Comparison of ENCODE assay signal across 7 mouse cellular contexts in the genomic region with DNA sequence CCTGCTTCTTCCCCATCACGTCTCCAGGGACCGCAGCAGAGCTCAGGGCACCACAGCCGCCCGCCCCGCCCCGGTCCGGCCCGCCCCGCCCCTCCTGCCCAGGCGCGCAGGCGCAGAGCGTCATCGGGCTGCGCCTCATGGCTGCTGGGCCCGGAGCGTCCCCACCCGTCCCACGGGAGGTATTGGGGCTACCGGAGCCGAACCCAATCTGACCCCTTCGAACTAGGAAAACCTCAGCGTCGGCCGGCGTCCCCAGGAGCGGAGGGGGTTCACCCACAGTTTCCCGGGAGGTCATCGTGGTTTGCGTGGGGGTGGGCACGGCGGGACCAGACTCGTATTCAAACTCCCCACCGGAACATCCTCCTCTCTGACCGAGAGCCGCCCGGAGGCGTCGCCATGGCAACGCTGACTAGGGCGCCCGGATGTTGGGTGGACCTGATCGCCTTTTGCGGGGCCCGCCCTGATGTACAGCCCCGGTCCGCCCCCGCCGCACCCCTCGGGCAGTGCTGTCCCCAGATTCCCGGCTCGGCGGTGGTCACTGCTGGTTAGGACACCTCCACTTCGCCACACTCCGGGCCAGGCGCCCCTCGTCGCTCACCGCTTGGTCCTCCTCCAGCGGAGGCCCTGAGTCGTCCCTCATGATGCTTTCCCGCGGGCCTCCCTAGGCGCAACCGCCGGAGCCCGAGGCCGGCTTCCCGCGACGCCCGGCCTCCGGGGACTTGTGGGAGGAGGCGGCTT. TPM values are rescaled to one million over a fixed set of nuclear protein-coding genes. Genes with fewer than 3 reads are reported as not detected.
DNase-seq lines count a peak whose midpoint lies in the region; ATAC-seq and TF ChIP-seq lines count a peak whose summit lies in the region.

A gene (minus strand): TSS at position 689 of the 738 bp plus-strand sequence.

- TF ChIP-seq POLR2A in small intestine, adult 2 months (IDR thresholded peaks at IDR 0.05; ENCODE audit: low read depth, low read length), result peak; percentile 49; the same call in 1 of the 2 replicates

- H3K27me3 ChIP-seq in intestine, postnatal 0 days (replicated peaks; ENCODE audit: control insufficient read depth, insufficient read depth, low read length), result no peaks in the 10 kb centered on the region
- H3K27me3 ChIP-seq in midbrain, embryonic 12.5 days, result no peaks in the 10 kb centered on the region
- H3K27me3 ChIP-seq in small intestine, adult 2 months (ENCODE audit: control insufficient read depth, insufficient read depth, low read length), result no peaks in the 10 kb centered on the region

- peak; percentile 29; the same call in 1 of the 2 replicates for TF ChIP-seq CTCF in intestine, postnatal 0 days (IDR thresholded peaks at IDR 0.05; ENCODE audit: low read depth)
- TF ChIP-seq CTCF in small intestine, adult 2 months (IDR thresholded peaks at IDR 0.05; ENCODE audit: extremely low read depth, insufficient read length, insufficient replicate concordance, low read depth, low read length), result no peak

- no peaks in the 10 kb centered on the region for H3K9me3 ChIP-seq in intestine, postnatal 0 days (ENCODE audit: control insufficient read depth)
- H3K9me3 ChIP-seq in midbrain, embryonic 12.5 days, result no peaks in the 10 kb centered on the region

- H3K4me3 ChIP-seq in intestine, postnatal 0 days (ENCODE audit: low read depth, low read length), result peak within 1 kb of the TSS; percentile 82
- H3K4me3 ChIP-seq in midbrain, embryonic 12.5 days, result peak within 1 kb of the TSS; percentile 61
- peak within 1 kb of the TSS; percentile 95 for H3K4me3 ChIP-seq in small intestine, adult 2 months (ENCODE audit: low read depth, low read length)

- peak within 1 kb of the TSS; percentile 55 for H3K27ac ChIP-seq in intestine, postnatal 0 days (ENCODE audit: low read depth, low read length)
- H3K27ac ChIP-seq in midbrain, embryonic 12.5 days (replicated peaks), result peak within 1 kb of the TSS; percentile 90
- H3K27ac ChIP-seq in small intestine, adult 2 months (ENCODE audit: insufficient read depth, low read depth, low read length), result peak within 1 kb of the TSS; percentile 53

- peak; percentile 95 for ATAC-seq in intestine, postnatal 0 days
- peak; percentile 99 for ATAC-seq in midbrain, embryonic 12.5 days (ENCODE audit: low FRiP score, low read depth)

- no peaks in the 10 kb centered on the region for H3K36me3 ChIP-seq in intestine, postnatal 0 days (ENCODE audit: control insufficient read depth, insufficient read depth)
- peaks cover 10% of the 10 kb centered on the region; the same call in 1 of the 2 replicates for H3K36me3 ChIP-seq in midbrain, embryonic 12.5 days
- no peaks in the 10 kb centered on the region for H3K36me3 ChIP-seq in small intestine, adult 2 months (ENCODE audit: control insufficient read depth, insufficient read depth, low read length)

- H3K4me1 ChIP-seq in intestine, postnatal 0 days (replicated peaks; ENCODE audit: control insufficient read depth, insufficient read depth, low read length), result no peaks in the 10 kb centered on the region
- peaks cover 12% of the 10 kb centered on the region for H3K4me1 ChIP-seq in midbrain, embryonic 12.5 days
- peaks cover under 1% of the 10 kb centered on the region; the same call in 1 of the 2 replicates for H3K4me1 ChIP-seq in small intestine, adult 2 months (ENCODE audit: control insufficient read depth, insufficient read depth, insufficient read length, low read length)

- peak within 1 kb of the TSS; percentile 71 for H3K9ac ChIP-seq in intestine, postnatal 0 days (ENCODE audit: low read depth, low read length)
- H3K9ac ChIP-seq in midbrain, embryonic 12.5 days (replicated peaks), result peak within 1 kb of the TSS; percentile 96

- peak; percentile 94 for DNase-seq in adrenal gland, adult 2 months
- peak; percentile 79 for DNase-seq in embryo, embryonic 11.5 days (ENCODE audit: low read depth, low spot score)
- peak; percentile 92 to 94 for DNase-seq in gastrocnemius, postnatal 4 days (ENCODE audit: low spot score in 2 of 2)
- DNase-seq in left cerebral cortex, postnatal 4 days, result peak; percentile 95

- under 1% methylated on average over 74 of the region's 74 CpGs for WGBS in intestine, postnatal 0 days
- WGBS in midbrain, embryonic 12.5 days, result under 1% methylated on average over 69 of the region's 74 CpGs
- WGBS in small intestine, adult 2 months, result under 1% methylated on average over 74 of the region's 74 CpGs

- peak within 1 kb of the TSS; percentile 83 for H3K4me2 ChIP-seq in intestine, postnatal 0 days (replicated peaks; ENCODE audit: low read depth)
- peak within 1 kb of the TSS; percentile 87 for H3K4me2 ChIP-seq in midbrain, embryonic 12.5 days (replicated peaks)

- intact Hi-C loops in left cerebral cortex, postnatal 4 days (cut with DNase I), result loop anchor here (10.0 kb wide), 1 partner anchor 205 kb away; no protein-coding TSS in a partner anchor

RNA-seq across cellular contexts. Expression of the gene that starts here (rescaled TPM):
- total RNA-seq in adrenal gland, adult 2 months (2021), result 10 to 100 TPM; 18.1 to 25.8 TPM
- 1.8 and 2.1 TPM in 2 replicates for polyA plus RNA-seq in adrenal gland, adult 2 months (2012; rRNA removed)
- total RNA-seq in gastrocnemius, postnatal 4 days (2021), result 10 to 100 TPM; 11.2 to 12.7 TPM
- 10.7 and 12.5 TPM in 2 replicates for polyA plus RNA-seq in intestine, postnatal 0 days (2015; fragmentation: Nextera tagmentation; extraction: Ambion mirVana)
- total RNA-seq in left cerebral cortex, postnatal 4 days (2021), result 10 to 100 TPM; 38.4 to 38.7 TPM
- polyA plus RNA-seq in midbrain, embryonic 12.5 days (2016; fragmentation: Nextera tagmentation; extraction: Ambion mirVana), result 44.2 and 44.4 TPM in 2 replicates
- polyA plus RNA-seq in small intestine, adult 2 months (2012; rRNA removed), result 0.47 and 0.51 TPM in 2 replicates

Comparison
In these comparisons a context has a peak if more than half of its experiments do, and no peak if none do; other contexts are left out.
1. Peak in every context shown above with its lines: DNase-seq, ATAC-seq, H3K4me3 ChIP-seq and H3K27ac ChIP-seq.